Mouse (Mus musculus): Measurements from ENCODE around the gene Gnaz. TPM values are rescaled to one million over a fixed set of nuclear protein-coding genes. Genes with fewer than 3 reads are reported as not detected.

Gnaz gene
- polyA plus RNA-seq, 1 experiment from 2014 or later: 2.4 TPM

DNA sequence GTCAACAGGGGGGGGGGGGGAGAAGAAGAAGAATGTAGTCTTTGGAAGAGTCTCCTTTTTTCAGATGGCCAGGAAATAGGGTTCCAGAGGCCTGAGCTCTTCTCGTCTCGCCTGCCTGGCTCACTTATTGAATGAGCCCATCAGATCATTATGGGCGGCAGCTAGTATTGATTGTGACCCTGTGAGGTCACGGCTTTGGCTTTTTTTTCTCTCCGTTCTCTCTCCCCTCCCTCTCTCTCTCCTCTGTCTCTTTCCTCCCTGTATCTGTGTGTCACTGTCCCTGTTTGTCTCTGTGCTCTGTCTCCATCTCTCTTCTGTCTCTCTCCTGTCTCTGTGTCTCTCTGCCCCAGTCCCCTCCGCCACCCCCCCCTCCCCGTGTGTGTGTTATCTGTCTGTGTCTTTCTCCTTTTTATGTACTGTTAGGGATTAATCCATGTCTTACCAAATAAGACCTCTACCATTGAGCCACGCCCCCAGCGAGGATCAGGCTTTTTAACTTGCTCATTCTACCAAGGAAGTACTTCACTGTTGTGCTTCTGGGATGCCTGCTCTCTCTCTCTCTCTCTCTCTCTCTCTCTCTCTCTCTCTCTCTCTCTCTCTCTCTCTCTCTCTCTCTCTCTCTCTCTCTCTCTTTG, 91.9 kb downstream of the Gnaz start:
- H3K4me1 ChIP-seq: peaks cover 33% of the 10 kb centered on the region
- no peaks in the 10 kb centered on the region for H3K27me3 ChIP-seq
- H3K27ac ChIP-seq: no peak overlapping the region
- H3K4me3 ChIP-seq: no peak overlapping the region
- H3K9ac ChIP-seq: no peak overlapping the region
- WGBS: 36% methylated on average over 9 of the region's 9 CpGs
- H3K36me3 ChIP-seq: no peaks in the 10 kb centered on the region
- ATAC-seq (ENCODE audit: low FRiP score, low read depth): no peak
- peak overlapping the region; percentile 97 for H3K4me2 ChIP-seq (replicated peaks)
- no peaks in the 10 kb centered on the region for H3K9me3 ChIP-seq

DNA sequence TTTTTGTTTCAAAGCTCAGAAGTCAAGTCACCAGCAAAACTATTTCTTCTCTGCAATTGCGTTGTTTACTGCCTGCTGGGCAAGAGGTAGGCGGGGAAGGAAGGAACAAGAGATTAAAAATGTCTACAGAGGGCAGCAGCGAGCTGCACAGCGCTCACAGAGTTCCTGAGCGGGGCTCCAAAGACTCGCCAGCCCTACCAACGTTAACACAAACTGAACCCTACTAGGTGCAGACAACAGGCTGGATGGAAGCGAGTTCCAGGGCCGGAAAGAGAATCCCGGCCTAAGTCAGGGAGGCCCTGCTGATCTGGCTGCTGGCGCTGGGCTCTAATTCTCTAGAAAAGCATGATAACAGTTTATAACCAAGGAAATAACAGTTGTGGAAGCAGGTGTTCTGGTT, 92.4 kb downstream of the Gnaz start:
- Histone ChIP-seq H3K27me3 (no peaks in the 10 kb centered on the region), H3K36me3 (peaks cover 2% of the 10 kb centered on the region), H3K9me3 (no peaks in the 10 kb centered on the region), H3K4me3 (peak overlapping the region; percentile 89), H3K4me1 (peaks cover 38% of the 10 kb centered on the region), H3K9ac (no peak overlapping the region), H3K4me2 (replicated peaks) (peak overlapping the region; percentile 97), H3K27ac (no peak overlapping the region)
- no peak for ATAC-seq (ENCODE audit: low FRiP score, low read depth)
- WGBS: 1% methylated on average over 11 of the region's 11 CpGs

DNA sequence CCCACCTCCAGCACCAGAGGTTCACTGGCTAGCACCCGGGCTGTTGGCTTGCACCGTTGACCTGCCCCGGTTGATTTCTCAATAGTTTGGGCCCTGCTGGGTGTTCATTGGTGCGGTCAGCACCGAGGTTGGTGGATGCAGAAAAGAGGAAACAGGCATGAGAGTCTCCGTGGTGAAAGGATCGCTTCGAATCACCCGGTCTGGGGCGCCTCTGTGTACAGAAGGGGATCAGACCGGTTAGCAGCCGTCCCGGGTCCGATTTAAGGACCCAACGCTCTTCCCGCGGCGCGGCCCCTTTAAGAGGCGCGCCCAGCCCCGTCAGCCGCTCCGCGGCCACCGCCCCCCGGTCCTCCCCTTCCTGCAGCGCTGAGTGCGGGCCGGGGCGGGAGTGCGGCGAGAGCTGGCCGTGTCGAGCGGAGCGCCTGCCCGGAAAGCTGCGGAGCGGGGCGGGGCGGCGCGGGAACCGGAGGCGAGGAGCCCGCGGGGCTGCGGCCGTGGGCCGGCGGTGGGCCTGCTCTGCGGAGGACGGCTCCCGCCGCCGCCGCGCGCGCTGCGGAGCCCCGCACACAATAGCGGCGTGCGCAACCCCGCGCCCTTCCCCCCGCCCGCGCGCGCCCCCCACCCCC, 93.4 kb downstream of the Gnaz start, which contains the start of gene Bcr:
TSS of gene Bcr (plus strand) at position 376 of the 626 bp plus-strand sequence.
- Histone ChIP-seq H3K9ac (peak within 1 kb of the TSS; percentile 86), H3K36me3 (peaks cover 12% of the 10 kb centered on the region), H3K9me3 (no peaks in the 10 kb centered on the region), H3K4me3 (peak within 1 kb of the TSS; percentile 89), H3K27me3 (no peaks in the 10 kb centered on the region), H3K4me1 (peaks cover 48% of the 10 kb centered on the region), H3K4me2 (replicated peaks) (peak within 1 kb of the TSS; percentile 97), H3K27ac (peak within 1 kb of the TSS; percentile 58; the same call in 1 of the 2 replicates)
- under 1% methylated on average over 29 of the region's 73 CpGs for WGBS
- peak; percentile 91 for ATAC-seq (ENCODE audit: low FRiP score, low read depth)

DNA sequence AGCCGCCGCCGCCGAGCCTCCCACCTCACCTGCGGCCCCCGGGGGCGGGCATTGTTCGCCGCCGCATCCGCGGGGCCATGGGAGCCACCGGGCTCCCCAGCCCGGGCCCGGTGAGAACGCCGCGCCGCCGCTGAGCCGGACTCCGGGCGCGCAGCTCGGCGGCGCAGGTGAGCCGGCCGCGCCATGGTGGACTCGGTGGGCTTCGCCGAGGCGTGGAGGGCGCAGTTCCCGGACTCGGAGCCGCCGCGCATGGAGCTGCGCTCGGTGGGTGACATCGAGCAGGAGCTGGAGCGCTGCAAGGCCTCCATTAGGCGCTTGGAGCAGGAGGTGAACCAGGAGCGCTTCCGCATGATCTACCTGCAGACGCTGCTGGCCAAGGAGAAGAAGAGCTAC, 93.9 kb downstream of the Gnaz start:
- Histone ChIP-seq H3K36me3 (peaks cover 17% of the 10 kb centered on the region), H3K27me3 (no peaks in the 10 kb centered on the region), H3K9ac (peak overlapping the region; percentile 86), H3K27ac (peak overlapping the region; percentile 58; the same call in 1 of the 2 replicates), H3K4me2 (replicated peaks) (peak overlapping the region; percentile 97), H3K9me3 (no peaks in the 10 kb centered on the region), H3K4me3 (peak overlapping the region; percentile 89), H3K4me1 (peaks cover 53% of the 10 kb centered on the region)
- WGBS: under 1% methylated on average over 30 of the region's 48 CpGs
- ATAC-seq (ENCODE audit: low FRiP score, low read depth): peak; percentile 5; the same call in 1 of the 2 replicates

DNA sequence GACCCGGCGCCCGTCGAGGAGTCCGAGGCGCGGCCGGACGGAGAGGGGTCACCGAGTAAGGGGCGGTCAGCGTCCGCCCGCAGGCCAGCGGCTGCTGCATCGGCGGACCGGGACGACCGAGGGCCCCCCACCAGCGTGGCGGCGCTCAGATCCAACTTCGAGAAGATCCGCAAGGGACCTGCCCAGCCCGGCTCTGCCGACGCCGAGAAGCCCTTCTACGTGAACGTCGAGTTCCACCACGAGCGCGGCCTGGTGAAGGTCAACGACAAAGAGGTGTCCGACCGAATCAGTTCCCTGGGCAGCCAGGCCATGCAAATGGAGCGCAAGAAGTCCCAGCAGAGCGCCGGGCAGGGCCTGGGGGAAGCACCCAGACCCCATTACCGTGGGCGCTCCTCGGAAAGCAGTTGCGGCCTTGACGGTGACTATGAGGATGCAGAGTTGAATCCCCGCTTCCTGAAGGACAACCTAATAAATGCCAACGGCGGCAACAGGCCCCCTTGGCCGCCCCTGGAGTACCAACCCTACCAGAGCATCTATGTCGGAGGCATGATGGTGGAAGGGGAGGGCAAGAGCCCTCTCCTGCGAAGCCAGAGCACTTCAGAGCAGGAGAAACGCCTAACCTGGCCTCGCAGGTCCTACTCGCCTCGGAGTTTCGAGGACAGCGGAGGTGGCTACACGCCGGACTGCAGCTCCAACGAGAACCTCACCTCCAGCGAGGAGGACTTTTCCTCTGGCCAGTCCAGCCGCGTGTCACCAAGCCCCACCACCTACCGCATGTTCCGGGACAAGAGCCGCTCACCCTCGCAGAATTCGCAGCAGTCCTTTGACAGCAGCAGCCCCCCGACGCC, 94.6 kb downstream of the Gnaz start:
- WGBS: 1% methylated on average over 71 of the region's 71 CpGs
- Histone ChIP-seq H3K27ac (no peak overlapping the region), H3K9ac (peak overlapping the region; percentile 86), H3K36me3 (peaks cover 23% of the 10 kb centered on the region), H3K9me3 (no peaks in the 10 kb centered on the region), H3K27me3 (no peaks in the 10 kb centered on the region), H3K4me3 (peak overlapping the region; percentile 89), H3K4me1 (peaks cover 54% of the 10 kb centered on the region), H3K4me2 (replicated peaks) (peak overlapping the region; percentile 97)
- ATAC-seq (ENCODE audit: low FRiP score, low read depth): no peak

DNA sequence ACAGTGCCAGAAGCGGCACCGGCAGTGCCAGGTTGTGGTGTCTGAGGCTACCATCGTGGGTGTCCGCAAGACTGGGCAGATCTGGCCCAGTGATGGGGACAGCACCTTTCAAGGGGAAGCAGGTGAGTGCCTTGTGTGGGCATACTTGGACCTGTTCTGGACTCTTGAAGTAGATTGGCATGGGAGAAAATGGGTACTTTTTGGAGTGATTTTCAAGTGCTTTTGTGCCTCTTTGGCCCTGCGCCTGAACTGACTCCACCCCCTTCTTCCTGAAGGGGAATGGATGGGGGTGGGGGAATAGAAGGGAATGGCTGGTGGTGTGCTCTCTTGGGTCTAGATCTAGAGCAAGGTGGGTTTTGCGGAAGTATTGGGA, 95.2 kb downstream of the Gnaz start:
- H3K4me2 ChIP-seq (replicated peaks): peak overlapping the region; percentile 97
- no peaks in the 10 kb centered on the region for H3K27me3 ChIP-seq
- no peaks in the 10 kb centered on the region for H3K9me3 ChIP-seq
- H3K27ac ChIP-seq: no peak overlapping the region
- WGBS: 13% methylated on average over 6 of the region's 6 CpGs
- peak overlapping the region; percentile 86 for H3K9ac ChIP-seq
- ATAC-seq (ENCODE audit: low FRiP score, low read depth): no peak
- peaks cover 55% of the 10 kb centered on the region for H3K4me1 ChIP-seq
- peak overlapping the region; percentile 89 for H3K4me3 ChIP-seq
- peaks cover 26% of the 10 kb centered on the region for H3K36me3 ChIP-seq

DNA sequence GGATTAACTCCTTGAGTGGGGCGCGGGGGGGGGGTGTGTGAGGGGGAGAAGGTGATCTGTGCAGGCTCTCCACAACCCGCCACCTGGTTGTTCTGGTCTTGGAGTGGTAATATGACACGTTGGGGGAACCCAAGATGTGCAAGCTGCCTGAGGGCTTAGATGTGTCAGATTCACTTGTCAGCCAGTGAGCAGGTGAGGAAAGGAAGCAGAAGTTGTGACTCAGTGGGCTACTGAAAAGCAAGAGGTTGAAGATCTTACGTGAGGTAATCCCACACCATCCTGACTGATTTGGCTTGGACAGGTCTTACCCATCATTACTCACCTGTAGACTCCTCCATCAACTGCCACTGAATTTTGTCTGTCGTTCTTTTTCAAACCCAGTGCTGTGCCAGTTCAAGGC, 95.6 kb downstream of the Gnaz start:
- no peak for ATAC-seq (ENCODE audit: low FRiP score, low read depth)
- WGBS: 28% methylated on average over 6 of the region's 6 CpGs
- H3K4me1 ChIP-seq: peaks cover 59% of the 10 kb centered on the region

DNA sequence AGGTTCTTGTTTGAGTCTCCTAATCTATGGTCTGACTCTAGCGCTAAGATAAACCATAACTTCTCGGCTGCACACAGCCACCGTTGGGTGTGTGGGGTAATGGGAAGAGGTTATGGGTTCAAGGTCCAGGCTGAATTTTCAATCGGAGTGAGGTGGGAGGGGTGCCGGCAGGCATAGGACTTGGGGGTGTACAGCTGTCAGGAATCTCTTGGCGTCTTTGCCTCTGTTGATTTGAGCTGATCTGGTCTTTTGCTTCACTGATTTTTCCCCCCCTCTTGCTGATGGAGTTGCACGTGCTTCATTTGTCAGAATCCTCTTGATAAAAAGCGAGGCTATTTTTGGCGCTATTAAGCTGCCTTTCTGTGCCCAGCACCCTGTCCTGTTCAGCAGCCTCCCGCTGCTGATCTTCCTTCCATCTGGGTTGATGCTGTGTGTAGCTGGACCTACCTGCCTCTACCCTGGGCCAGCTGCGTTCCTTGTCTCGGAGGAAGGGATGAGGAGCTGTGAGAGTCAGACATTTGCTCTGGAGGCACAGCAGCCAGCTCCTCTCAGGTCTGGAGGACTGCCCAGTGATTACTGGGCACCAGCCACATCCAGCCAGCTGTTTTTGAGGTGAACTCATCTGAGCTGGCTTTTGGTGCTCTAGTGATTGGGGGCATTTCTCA, 96.5 kb downstream of the Gnaz start:
- H3K4me3 ChIP-seq: peak overlapping the region; percentile 89
- H3K4me2 ChIP-seq (replicated peaks): peak overlapping the region; percentile 97
- ATAC-seq (ENCODE audit: low FRiP score, low read depth): no peak
- peaks cover 26% of the 10 kb centered on the region for H3K36me3 ChIP-seq
- 0 out of 2 replicates have a peak overlapping the region, but pooled peaks have one; percentile 31 for H3K9ac ChIP-seq
- WGBS: 68% methylated on average over 12 of the region's 12 CpGs
- no peaks in the 10 kb centered on the region for H3K27me3 ChIP-seq
- peaks cover 67% of the 10 kb centered on the region for H3K4me1 ChIP-seq
- no peaks in the 10 kb centered on the region for H3K9me3 ChIP-seq
- no peak overlapping the region for H3K27ac ChIP-seq

More for the DNA sequence above, 95.6 kb downstream of the Gnaz start:
- peak overlapping the region; percentile 97 for H3K4me2 ChIP-seq (replicated peaks)
- H3K9ac ChIP-seq: peak overlapping the region; percentile 86; the same call in 1 of the 2 replicates
- peak overlapping the region; percentile 89 for H3K4me3 ChIP-seq
- peaks cover 26% of the 10 kb centered on the region for H3K36me3 ChIP-seq
- H3K9me3 ChIP-seq: no peaks in the 10 kb centered on the region
- no peak overlapping the region for H3K27ac ChIP-seq
- no peaks in the 10 kb centered on the region for H3K27me3 ChIP-seq

DNA sequence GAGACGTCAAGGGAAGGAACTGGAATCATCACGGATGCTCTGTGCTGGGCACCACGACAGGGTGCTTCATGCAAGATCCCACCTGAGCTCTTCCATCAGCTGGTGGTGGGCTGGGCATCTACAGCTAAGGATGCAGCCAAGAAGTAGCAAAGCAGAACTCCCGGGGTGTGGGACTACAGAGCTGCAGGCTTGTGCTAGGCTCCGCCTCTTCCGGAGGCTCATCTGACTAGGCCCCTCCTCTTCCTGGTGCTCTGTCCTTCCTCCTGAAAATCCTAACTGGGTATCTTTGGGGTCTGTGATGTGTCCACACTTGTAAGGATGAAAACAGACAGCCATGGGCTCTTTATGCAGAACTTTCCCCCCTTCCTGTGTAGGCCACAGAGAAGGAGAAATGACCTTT, 98.7 kb downstream of the Gnaz start:
- Histone ChIP-seq H3K9me3 (no peaks in the 10 kb centered on the region), H3K4me1 (peaks cover 69% of the 10 kb centered on the region)
- WGBS: 79% methylated on average over 6 of the region's 6 CpGs

More for the DNA sequence above, 98.7 kb downstream of the Gnaz start:
- Histone ChIP-seq H3K36me3 (peaks cover 26% of the 10 kb centered on the region), H3K27me3 (no peaks in the 10 kb centered on the region), H3K27ac (no peak overlapping the region), H3K4me3 (no peak overlapping the region), H3K4me2 (replicated peaks) (no peak overlapping the region), H3K9ac (no peak overlapping the region)
- ATAC-seq (ENCODE audit: low FRiP score, low read depth): no peak

Measured in limb, embryonic 13.5 days (tissue).